Mouse (Mus musculus) hindbrain, embryonic 14.5 days (tissue): ENCODE measurements around the gene Zfp688. TPM values are rescaled to one million over a fixed set of nuclear protein-coding genes. Genes with fewer than 3 reads are reported as not detected.
"Not testable (repeated sequence)": the region's sequence is repeated elsewhere in the genome, so short reads cannot be mapped to it uniquely, and the experiment has no call there.

ENCODE experiments used
- ATAC-seq: fragments of 200-750 bp; cut with Nextera tagmentation; 2 replicates; pipeline ENCODE4 v1.8.0; 2017; ENCODE audit warnings: moderate number of reproducible peaks, mild to moderate bottlenecking, moderate TSS enrichment, moderate library complexity; ENCODE audit not compliant: low FRiP score
- DNase-seq: peaks from one replicate; pipeline ENCODE4 v3.0.0-alpha.2; 2015; ENCODE audit warnings: low spot score
- H3K27ac ChIP-seq: fragments of 300-500 bp; sonication (generic); 2 replicates; pipeline ENCODE4 v1.5.1; 2014; ENCODE audit warnings: mild to moderate bottlenecking, moderate library complexity
- H3K27me3 ChIP-seq: fragments of 300-500 bp; sonication (generic); 2 replicates; pipeline ENCODE4 v1.6.1; 2014; ENCODE audit warnings: mild to moderate bottlenecking, low read length, mixed read lengths; ENCODE audit not compliant: control insufficient read depth, insufficient read depth
- H3K36me3 ChIP-seq: fragments of 300-500 bp; sonication (generic); replicated peaks from 2 replicates; pipeline ENCODE4 v1.6.1; 2014; ENCODE audit not compliant: control insufficient read depth, insufficient read depth
- H3K4me1 ChIP-seq: fragments of 300-500 bp; sonication (generic); replicated peaks from 2 replicates; pipeline ENCODE4 v1.6.1; 2014; ENCODE audit warnings: antibody characterized with exemption, low read length, mixed read lengths; ENCODE audit not compliant: control insufficient read depth, insufficient read depth
- H3K4me2 ChIP-seq: fragments of 300-500 bp; sonication (generic); replicated peaks from 2 replicates; pipeline ENCODE4 v1.6.1; 2014; ENCODE audit warnings: mild to moderate bottlenecking, moderate library complexity
- H3K4me3 ChIP-seq: fragments of 300-500 bp; sonication (generic); replicated peaks from 2 replicates; pipeline ENCODE4 v1.5.1; 2014; ENCODE audit warnings: mild to moderate bottlenecking, low read length
- H3K9ac ChIP-seq: fragments of 300-500 bp; sonication (generic); 2 replicates; pipeline ENCODE4 v1.6.1; 2014
- H3K9me3 ChIP-seq: fragments of 300-500 bp; sonication (generic); 2 replicates; pipeline ENCODE4 v1.6.1; 2016; ENCODE audit warnings: low read length; ENCODE audit not compliant: control insufficient read depth
- WGBS: fragments of 180-500 bp; shearing (Covaris S2); extraction: QIAGEN DNeasy Blood & Tissue Kit; methylation state at CpG from one replicate; pipeline ENCODE4 v1.1.7; 2014; 5-methylcytosine and 5-hydroxymethylcytosine counted together
- polyA plus RNA-seq: library from polyadenylated mRNA; unstranded; fragments of >200 nt; fragmentation: Nextera tagmentation; extraction: Ambion mirVana; gene quantifications from 2 replicates; pipeline ENCODE4 v1.2.1, GENCODE M21; 2014

The Zfp688 gene
- polyA plus RNA-seq, 1 experiment from 2014 or later: 31.6 TPM

DNA sequence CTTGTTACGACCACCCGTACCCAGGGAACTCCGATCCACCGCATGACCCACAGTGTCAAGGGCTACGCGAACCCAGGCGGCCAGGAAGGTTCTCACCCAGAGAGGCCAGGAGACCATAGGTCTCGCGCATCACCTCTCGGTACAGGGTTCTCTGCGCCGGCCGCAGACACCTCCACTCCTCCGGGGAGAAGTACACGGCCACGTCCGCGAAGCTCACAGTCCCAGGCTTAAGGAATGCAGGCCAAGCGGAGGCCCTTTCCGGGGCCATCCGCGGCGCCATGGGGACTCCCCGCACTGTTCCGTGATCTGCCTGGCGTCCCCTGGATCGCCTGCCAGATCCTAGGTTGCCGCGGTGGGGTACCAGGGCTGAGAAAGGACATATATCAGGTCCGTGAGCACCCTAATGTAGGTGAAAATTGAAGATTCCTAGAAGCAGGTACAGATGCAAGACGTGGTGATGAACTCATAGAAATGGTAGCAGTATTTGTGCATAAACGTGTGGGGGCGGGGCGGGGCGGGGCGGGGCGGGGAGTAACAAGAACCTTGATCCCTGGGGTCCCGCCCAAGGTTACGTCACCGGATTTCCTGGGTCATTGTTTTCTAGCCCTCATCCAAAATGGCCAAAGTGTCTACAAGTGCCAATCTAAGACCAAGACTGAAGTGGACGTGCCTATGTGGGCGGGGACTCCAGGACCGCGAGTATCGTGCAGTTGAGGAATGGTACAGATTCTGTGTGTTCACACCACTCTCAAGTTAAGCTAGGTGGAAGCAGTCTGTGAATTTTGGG is 28.5 kb downstream of the Zfp688 start, which contains the start of gene E430018J23Rik:
TSS of gene E430018J23Rik (minus strand) at position 473 of the 787 bp plus-strand sequence.
- H3K4me2 ChIP-seq: peak within 1 kb of the TSS; percentile 60
- no peaks in the 10 kb centered on the region for H3K9me3 ChIP-seq
- peak; percentile 94 for ATAC-seq
- no peaks in the 10 kb centered on the region; the same call in 1 of the 2 replicates for H3K36me3 ChIP-seq
- peak within 1 kb of the TSS; percentile 94 for H3K9ac ChIP-seq
- H3K4me1 ChIP-seq: peaks cover 14% of the 10 kb centered on the region
- WGBS: under 1% methylated on average over 45 of the region's 45 CpGs
- H3K4me3 ChIP-seq: peak within 1 kb of the TSS; percentile 75
- no peaks in the 10 kb centered on the region for H3K27me3 ChIP-seq
- DNase-seq: peak; percentile 97
- peak within 1 kb of the TSS; percentile 92 for H3K27ac ChIP-seq

DNA sequence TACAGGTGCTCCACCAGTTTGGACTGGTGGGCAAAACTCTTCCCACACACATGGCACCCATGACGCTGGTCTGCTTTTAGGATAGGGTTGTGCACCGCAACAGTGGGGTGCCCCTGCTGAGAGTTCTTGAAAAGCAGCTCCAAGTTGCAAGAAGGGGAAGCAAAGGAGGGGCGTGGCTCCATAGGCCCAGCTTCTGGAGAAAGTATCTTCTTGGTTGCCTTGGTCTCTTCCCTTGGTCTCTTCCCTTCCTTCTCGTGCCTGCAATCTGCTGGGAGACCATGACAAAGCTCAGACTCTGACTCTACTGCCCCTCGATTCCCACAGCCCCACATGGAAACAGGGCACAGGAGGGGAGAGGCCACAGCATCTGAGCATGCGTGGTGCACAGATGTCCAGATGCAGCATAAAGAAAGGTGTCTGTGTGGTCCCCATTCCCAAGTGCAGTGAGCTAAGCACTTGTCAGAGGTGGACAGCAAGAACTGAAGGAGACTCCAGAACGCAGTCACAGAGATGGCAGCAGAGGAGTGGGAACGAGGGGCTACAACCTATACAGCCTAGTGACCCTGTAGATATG is 29.5 kb downstream of the Zfp688 start:
- Histone ChIP-seq H3K9me3 (no peaks in the 10 kb centered on the region), H3K4me2 (peak overlapping the region; percentile 60), H3K36me3 (no peaks in the 10 kb centered on the region; the same call in 1 of the 2 replicates), H3K9ac (peak overlapping the region; percentile 94), H3K27me3 (no peaks in the 10 kb centered on the region), H3K27ac (0 out of 2 replicates have a peak overlapping the region, but pooled peaks have one; percentile 92), H3K4me1 (peaks cover 14% of the 10 kb centered on the region), H3K4me3 (peak overlapping the region; percentile 75)
- DNase-seq (no peak), ATAC-seq (no peak)
- whole genome bisulfite sequencing: 86% methylated on average over 8 of the region's 8 CpGs

DNA sequence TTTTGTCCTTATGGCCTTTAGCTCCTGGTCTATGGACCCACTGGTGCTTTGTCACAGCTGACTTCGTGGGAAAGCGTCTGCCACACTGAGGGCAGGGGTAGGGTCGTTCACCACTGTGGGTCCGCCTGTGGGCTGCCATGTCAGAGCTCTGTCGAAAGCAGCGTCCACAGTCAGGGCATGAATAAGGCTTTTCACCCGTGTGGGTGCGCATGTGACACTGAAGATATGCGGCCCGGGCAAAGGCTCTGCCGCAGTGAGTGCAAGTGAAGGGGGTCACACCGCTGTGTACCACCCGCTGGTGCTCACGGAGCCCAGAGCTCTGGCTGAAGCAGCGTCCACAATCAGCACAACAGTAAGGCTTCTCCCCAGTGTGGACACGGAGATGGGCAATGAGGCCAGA is 30.3 kb downstream of the Zfp688 start:
- ATAC-seq (no peak), DNase-seq (no peak)
- Histone ChIP-seq H3K4me1 (peaks cover 14% of the 10 kb centered on the region), H3K4me2 (no peak overlapping the region), H3K4me3 (no peak overlapping the region), H3K9me3 (no peaks in the 10 kb centered on the region), H3K27ac (no peak overlapping the region), H3K36me3 (no peaks in the 10 kb centered on the region; the same call in 1 of the 2 replicates), H3K9ac (no peak overlapping the region), H3K27me3 (no peaks in the 10 kb centered on the region)
- WGBS: 93% methylated on average over 16 of the region's 16 CpGs

DNA sequence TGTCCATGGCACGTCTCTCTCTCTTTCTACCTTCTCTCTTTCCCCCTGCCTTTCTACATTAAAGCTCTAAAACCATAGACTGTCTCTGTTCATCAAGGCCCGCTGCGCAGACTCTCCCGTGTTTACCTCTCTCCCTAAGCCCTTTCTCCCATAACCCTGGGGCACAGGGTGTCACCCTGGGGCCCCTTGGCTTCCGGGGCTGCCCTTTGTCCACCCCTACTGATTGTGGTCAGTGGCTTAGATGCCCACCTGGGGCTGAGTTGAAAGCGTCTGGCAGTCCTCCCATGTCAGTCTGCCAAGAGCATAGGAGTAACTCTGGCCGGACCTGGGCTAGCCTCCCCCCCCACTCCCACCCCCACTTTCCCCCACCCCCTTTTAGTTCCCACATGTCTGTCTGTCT is 31.6 kb downstream of the Zfp688 start:
- Histone ChIP-seq H3K27me3 (no peaks in the 10 kb centered on the region), H3K4me3 (no peak overlapping the region), H3K4me2 (no peak overlapping the region), H3K36me3 (no peaks in the 10 kb centered on the region; the same call in 1 of the 2 replicates), H3K9me3 (no peaks in the 10 kb centered on the region), H3K9ac (no peak overlapping the region), H3K4me1 (peaks cover 14% of the 10 kb centered on the region), H3K27ac (no peak overlapping the region)
- DNase-seq: no peak
- 83% methylated on average over 7 of the region's 7 CpGs for WGBS
- no peak for ATAC-seq

DNA sequence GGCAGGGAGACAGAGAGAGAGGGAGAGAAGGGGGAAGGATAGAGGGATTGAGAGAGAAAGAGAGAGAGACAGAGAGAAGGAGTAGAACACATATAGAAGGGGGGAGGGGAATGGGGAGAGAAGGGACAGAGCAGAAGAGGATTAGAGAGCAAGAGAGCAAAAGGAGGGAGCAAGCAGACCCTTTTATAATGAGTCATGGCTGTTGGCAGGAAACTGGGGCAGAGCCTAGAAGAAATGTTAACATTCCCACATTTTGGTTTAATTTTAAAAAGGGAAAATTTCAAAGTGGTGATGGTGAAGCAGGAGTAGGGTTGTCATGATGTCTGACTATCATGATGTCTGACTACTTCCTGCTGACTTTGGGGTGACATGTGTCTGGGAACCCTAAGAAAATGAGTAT is 33.7 kb downstream of the Zfp688 start:
- not testable (repeated sequence) for H3K4me2 ChIP-seq, H3K4me1 ChIP-seq, H3K9me3 ChIP-seq, ATAC-seq, H3K27ac ChIP-seq, H3K4me3 ChIP-seq, H3K36me3 ChIP-seq, DNase-seq, H3K27me3 ChIP-seq, H3K9ac ChIP-seq

DNA sequence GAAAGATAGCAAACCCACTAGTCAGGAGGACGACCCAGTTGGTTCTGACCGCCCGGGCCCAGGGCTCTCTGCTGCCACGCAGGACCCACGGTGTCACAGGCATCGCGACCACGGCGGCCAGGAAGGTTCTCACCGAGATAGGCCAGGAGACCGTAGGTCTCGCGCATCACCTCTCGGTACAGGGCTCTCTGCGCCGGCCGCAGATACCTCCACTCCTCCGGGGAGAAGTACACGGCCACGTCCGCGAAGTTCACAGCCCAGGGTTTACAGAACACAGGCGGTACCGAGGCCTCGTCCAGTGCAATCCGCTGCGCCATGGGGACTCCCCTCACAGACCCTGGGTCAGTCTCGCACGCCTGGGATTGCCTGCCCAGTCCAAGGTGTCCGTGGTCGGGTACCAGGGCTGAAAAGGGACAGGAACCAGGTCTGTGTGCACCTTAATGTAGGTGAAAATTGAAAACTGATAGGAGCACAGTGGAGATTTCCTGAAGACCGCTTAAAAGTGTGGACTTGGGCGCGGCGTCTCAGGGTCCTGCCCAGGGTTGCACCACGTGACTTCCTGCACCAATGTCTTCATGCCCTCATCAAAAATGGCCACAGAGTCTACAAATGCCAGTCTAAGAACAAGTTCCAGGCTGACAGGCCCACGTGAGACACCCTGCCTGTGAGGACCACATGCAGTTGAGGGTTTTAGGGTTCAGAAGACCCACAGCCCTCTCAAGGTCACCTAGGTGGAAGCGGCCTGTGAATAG is 35.1 kb downstream of the Zfp688 start, which contains the start of gene 9130019O22Rik:
TSS of gene 9130019O22Rik (minus strand) at position 526 of the 752 bp plus-strand sequence.
- no peak within 1 kb of the TSS for H3K27ac ChIP-seq
- no peaks in the 10 kb centered on the region for H3K9me3 ChIP-seq
- no peaks in the 10 kb centered on the region for H3K27me3 ChIP-seq
- peak within 1 kb of the TSS; percentile 85 for H3K4me2 ChIP-seq
- H3K36me3 ChIP-seq: peaks cover 3% of the 10 kb centered on the region
- 12% methylated on average over 37 of the region's 38 CpGs for WGBS
- DNase-seq (peak; percentile 90), ATAC-seq (peak; percentile 82)
- no peaks in the 10 kb centered on the region for H3K4me1 ChIP-seq
- H3K4me3 ChIP-seq: peak within 1 kb of the TSS; percentile 59
- H3K9ac ChIP-seq: peak within 1 kb of the TSS; percentile 76

DNA sequence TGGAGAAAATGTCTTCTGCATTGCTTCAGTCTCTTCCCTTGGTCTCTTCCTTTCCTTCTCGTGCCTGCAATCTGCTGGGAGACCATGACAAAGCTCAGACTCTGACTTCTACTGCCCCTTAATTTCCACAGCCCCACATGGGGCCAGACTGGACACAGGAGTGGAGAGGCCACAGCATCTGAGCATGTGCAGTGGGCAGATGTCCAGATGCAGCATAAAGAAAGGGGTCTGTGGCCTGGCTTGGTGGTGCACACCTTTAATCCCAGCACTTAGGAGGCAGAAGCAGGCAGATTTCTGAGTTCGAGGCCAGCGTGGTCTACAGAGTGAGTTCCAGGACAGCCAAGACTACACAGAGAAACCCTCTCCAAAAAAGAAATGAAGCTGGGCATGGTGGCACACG is 36.3 kb downstream of the Zfp688 start:
- WGBS: 94% methylated on average over 4 of the region's 4 CpGs

DNA sequence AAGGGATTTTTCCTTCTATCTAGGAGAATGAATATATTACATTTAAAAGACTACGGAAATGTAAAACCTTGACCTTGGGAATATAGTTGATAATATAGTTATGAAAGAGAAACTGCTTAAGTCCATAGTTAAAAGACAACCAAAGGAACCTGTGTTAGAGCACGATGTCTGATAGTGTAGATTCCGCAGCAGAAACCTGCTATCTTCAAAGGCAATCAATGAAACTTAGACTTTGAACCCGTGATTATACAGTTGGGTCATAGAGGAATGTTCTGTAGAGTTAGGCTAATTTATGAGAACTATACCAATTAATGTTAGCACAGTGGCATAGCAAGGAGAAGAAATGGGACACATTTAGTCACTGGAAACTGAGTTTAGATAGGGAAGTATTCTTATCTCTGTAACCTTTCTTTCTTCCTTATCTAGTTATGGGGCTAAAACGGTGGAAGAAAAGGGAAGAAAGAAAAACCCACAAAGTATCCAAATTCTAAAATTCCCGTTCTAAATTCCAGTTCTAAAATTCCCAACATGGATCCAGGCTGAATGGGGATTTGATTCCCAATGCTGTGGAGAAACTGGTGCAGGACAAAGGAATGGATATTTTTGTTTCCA is 43.5 kb downstream of the Zfp688 start:
- no peak overlapping the region for H3K27ac ChIP-seq
- DNase-seq: no peak
- H3K4me1 ChIP-seq: no peaks in the 10 kb centered on the region
- peaks cover 3% of the 10 kb centered on the region; the same call in 1 of the 2 replicates for H3K36me3 ChIP-seq
- H3K9ac ChIP-seq: no peak overlapping the region
- no peaks in the 10 kb centered on the region for H3K27me3 ChIP-seq
- no peak overlapping the region for H3K4me2 ChIP-seq
- no peak for ATAC-seq
- no peaks in the 10 kb centered on the region for H3K9me3 ChIP-seq
- no peak overlapping the region for H3K4me3 ChIP-seq
- WGBS: 80% methylated on average over 6 of the region's 6 CpGs

More for the DNA sequence above, 36.3 kb downstream of the Zfp688 start:
- not testable (repeated sequence) for H3K9me3 ChIP-seq, H3K27me3 ChIP-seq, ATAC-seq, H3K27ac ChIP-seq, H3K4me3 ChIP-seq, H3K4me2 ChIP-seq, H3K36me3 ChIP-seq, DNase-seq, H3K9ac ChIP-seq, H3K4me1 ChIP-seq
